ENCODE assay signal across 8 mouse cellular contexts in the genomic region with DNA sequence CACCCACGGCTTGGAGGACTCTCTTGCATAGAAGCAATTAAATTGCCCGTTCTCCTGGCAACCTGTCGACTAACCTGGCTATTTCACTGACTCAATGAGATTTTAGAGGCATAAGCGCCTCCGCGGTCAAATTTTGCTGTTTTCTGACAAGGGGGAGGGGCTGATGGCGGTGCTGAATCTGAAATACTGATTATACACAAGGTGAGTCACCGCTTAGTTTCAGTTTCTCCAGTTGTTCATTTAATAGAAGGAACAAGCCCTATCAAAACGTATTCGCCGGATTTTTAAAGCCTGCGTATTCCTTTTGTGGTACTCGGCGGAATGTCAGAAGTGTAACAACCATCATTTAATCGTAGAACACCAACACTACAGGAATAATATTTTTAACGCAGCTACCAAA. TPM values are rescaled to one million over a fixed set of nuclear protein-coding genes. Genes with fewer than 3 reads are reported as not detected.
DNase-seq lines count a peak whose midpoint lies in the region; ATAC-seq and TF ChIP-seq lines count a peak whose summit lies in the region.

No protein-coding gene starts in this region.

- under 1% methylated on average over 16 of the region's 16 CpGs for WGBS in thymus, adult 2 months
- 1% methylated on average over 16 of the region's 16 CpGs for WGBS in forebrain, embryonic 15.5 days
- WGBS in kidney, embryonic 16.5 days = under 1% methylated on average over 16 of the region's 16 CpGs
- 1% methylated on average over 16 of the region's 16 CpGs for WGBS in midbrain, embryonic 15.5 days

- peak overlapping the region; percentile 72 for H3K4me2 ChIP-seq in forebrain, embryonic 15.5 days (replicated peaks)
- peak overlapping the region; percentile 68 for H3K4me2 ChIP-seq in kidney, embryonic 16.5 days (replicated peaks; ENCODE audit: low read depth, low read length)
- peak overlapping the region; percentile 76 for H3K4me2 ChIP-seq in midbrain, embryonic 15.5 days

- TF ChIP-seq POLR2A in thymus, adult 2 months (IDR thresholded peaks at IDR 0.05; ENCODE audit: control insufficient read depth, extremely low read depth, insufficient read depth, low read length, poor library complexity) = no peak

- ATAC-seq in cerebellum, adult (ENCODE audit: insufficient number of reproducible peaks, low FRiP score, low TSS enrichment) = no peak
- no peak for ATAC-seq in forebrain, embryonic 15.5 days (replicated peaks)
- no peak for ATAC-seq in kidney, embryonic 16.5 days (ENCODE audit: low FRiP score, low TSS enrichment)
- ATAC-seq in midbrain, embryonic 15.5 days (replicated peaks) = no peak
- ATAC-seq in granulocyte monocyte progenitor cell, adult 5-6 weeks (replicated peaks; ENCODE audit: poor library complexity, severe bottlenecking) = no peak

- peak overlapping the region; percentile 73 for H3K4me3 ChIP-seq in thymus, adult 2 months (ENCODE audit: control insufficient read depth, insufficient read depth, low read length)
- H3K4me3 ChIP-seq in forebrain, embryonic 15.5 days = peak overlapping the region; percentile 88
- H3K4me3 ChIP-seq in kidney, embryonic 16.5 days (ENCODE audit: low read length) = peak overlapping the region; percentile 94
- H3K4me3 ChIP-seq in midbrain, embryonic 15.5 days = peak overlapping the region; percentile 93

- peak; percentile 48 for DNase-seq in cerebellum, adult 9-10 months
- DNase-seq in thymus, adult 2 months = peak; percentile 25
- DNase-seq in thymus, postnatal 10 days (ENCODE audit: low spot score in 2 of 2) = no peak

- H3K36me3 ChIP-seq in thymus, adult 2 months (ENCODE audit: control insufficient read depth, insufficient read depth, low read length) = no peaks in the 10 kb centered on the region
- no peaks in the 10 kb centered on the region; the same call in 1 of the 2 replicates for H3K36me3 ChIP-seq in forebrain, embryonic 15.5 days
- peaks cover 7% of the 10 kb centered on the region; the same call in 1 of the 2 replicates for H3K36me3 ChIP-seq in kidney, embryonic 16.5 days (ENCODE audit: insufficient read depth, low read length)
- no peaks in the 10 kb centered on the region for H3K36me3 ChIP-seq in midbrain, embryonic 15.5 days (replicated peaks)

- no peaks in the 10 kb centered on the region for H3K27me3 ChIP-seq in thymus, adult 2 months (ENCODE audit: control insufficient read depth, insufficient read depth, low read length)
- H3K27me3 ChIP-seq in forebrain, embryonic 15.5 days = no peaks in the 10 kb centered on the region
- no peaks in the 10 kb centered on the region for H3K27me3 ChIP-seq in kidney, embryonic 16.5 days (ENCODE audit: insufficient read depth, low read length)
- H3K27me3 ChIP-seq in midbrain, embryonic 15.5 days (replicated peaks) = no peaks in the 10 kb centered on the region

- peak overlapping the region; percentile 77 for H3K9ac ChIP-seq in forebrain, embryonic 15.5 days (replicated peaks)
- peak overlapping the region; percentile 92 for H3K9ac ChIP-seq in kidney, embryonic 16.5 days (replicated peaks; ENCODE audit: low read length)
- H3K9ac ChIP-seq in midbrain, embryonic 15.5 days = peak overlapping the region; percentile 88

- H3K9me3 ChIP-seq in forebrain, embryonic 15.5 days = no peaks in the 10 kb centered on the region
- H3K9me3 ChIP-seq in kidney, embryonic 16.5 days (ENCODE audit: low read length) = no peaks in the 10 kb centered on the region
- no peaks in the 10 kb centered on the region for H3K9me3 ChIP-seq in midbrain, embryonic 15.5 days

- peaks cover 15% of the 10 kb centered on the region for H3K4me1 ChIP-seq in thymus, adult 2 months (replicated peaks; ENCODE audit: control insufficient read depth, insufficient read depth, low read length)
- peaks cover 22% of the 10 kb centered on the region for H3K4me1 ChIP-seq in forebrain, embryonic 15.5 days
- H3K4me1 ChIP-seq in kidney, embryonic 16.5 days (ENCODE audit: insufficient read depth, low read length) = peaks cover 28% of the 10 kb centered on the region
- peaks cover 26% of the 10 kb centered on the region for H3K4me1 ChIP-seq in midbrain, embryonic 15.5 days

- no peak for TF ChIP-seq CTCF in thymus, adult 2 months (IDR thresholded peaks at IDR 0.05; ENCODE audit: borderline replicate concordance, control insufficient read depth, extremely low read depth, insufficient read depth, low read length, poor library complexity)

- H3K27ac ChIP-seq in thymus, adult 2 months (ENCODE audit: control insufficient read depth, insufficient read depth, low read length) = no peak overlapping the region
- H3K27ac ChIP-seq in forebrain, embryonic 15.5 days (replicated peaks) = peak overlapping the region; percentile 90
- peak overlapping the region; percentile 90; the same call in 1 of the 2 replicates for H3K27ac ChIP-seq in kidney, embryonic 16.5 days (ENCODE audit: low read length)
- H3K27ac ChIP-seq in midbrain, embryonic 15.5 days = peak overlapping the region; percentile 93

RNA-seq across cellular contexts. Expression of gene N4bp1, which starts 1.0 kb away (rescaled TPM):
- polyA plus RNA-seq in thymus, adult 2 months (2012; rRNA removed) = 17.2 and 17.3 TPM in 2 replicates
- polyA plus RNA-seq in forebrain, embryonic 15.5 days (2015; fragmentation: Nextera tagmentation; extraction: Ambion mirVana) = 10.0 and 10.9 TPM in 2 replicates
- polyA plus RNA-seq in kidney, embryonic 16.5 days (2015; fragmentation: Nextera tagmentation; extraction: Ambion mirVana) = 8.1 and 8.3 TPM in 2 replicates
- 11.4 and 11.8 TPM in 2 replicates for polyA plus RNA-seq in midbrain, embryonic 15.5 days (2015; fragmentation: Nextera tagmentation; extraction: Ambion mirVana)
- 19.3 and 26.1 TPM in 2 replicates for total RNA-seq in granulocyte monocyte progenitor cell, adult 5-6 weeks (2014; fragmentation: Nextera tagmentation)
- 18.1 and 19.1 TPM in 2 replicates for total RNA-seq in granulocyte monocyte progenitor cell, adult 5-6 weeks (2017)

Comparison
In these comparisons a context has a peak if more than half of its experiments do, and no peak if none do; other contexts are left out.
1. DNase-seq: peak in cerebellum, adult 9-10 months (single experiment) and thymus, adult 2 months (single experiment); none in thymus, postnatal 10 days (0 of 2).
2. Peak in every context shown above with its lines, with median percentiles within 50 percentile points of each other: H3K4me3 ChIP-seq, H3K4me2 ChIP-seq and H3K9ac ChIP-seq.